In genomic region chr17:35978811-35979400, GRCm38 (mm10) we compare ENCODE assay signal across 8 mouse cellular contexts. TPM values are rescaled to one million over a fixed set of nuclear protein-coding genes. Genes with fewer than 3 reads are reported as not detected.
A peak's percentile ranks its signal among the peaks of the same experiment; 100 is the strongest.
DNase-seq lines count a peak whose midpoint lies in the region; ATAC-seq and TF ChIP-seq lines count a peak whose summit lies in the region.

No protein-coding gene starts in this region.

- H3K36me3 ChIP-seq in thymus, adult 2 months (ENCODE audit: control insufficient read depth, insufficient read depth, low read length), result peaks cover 11% of the 10 kb centered on the region; the same call in 1 of the 2 replicates

- 0 out of 2 replicates have a peak, but pooled peaks have one; percentile 21 for TF ChIP-seq CTCF in thymus, adult 2 months (IDR thresholded peaks at IDR 0.05; ENCODE audit: borderline replicate concordance, control insufficient read depth, extremely low read depth, insufficient read depth, low read length, poor library complexity)

- peak overlapping the region; percentile 61 for H3K27ac ChIP-seq in thymus, adult 2 months (ENCODE audit: control insufficient read depth, insufficient read depth, low read length)

- no peaks in the 10 kb centered on the region for H3K27me3 ChIP-seq in thymus, adult 2 months (ENCODE audit: control insufficient read depth, insufficient read depth, low read length)

- peak overlapping the region; percentile 92 for H3K4me3 ChIP-seq in thymus, adult 2 months (ENCODE audit: control insufficient read depth, insufficient read depth, low read length)

- peak; percentile 16 for ATAC-seq in megakaryocyte progenitor cell, adult 5-6 weeks (replicated peaks; ENCODE audit: poor library complexity)

- peak; percentile 72 for DNase-seq in cerebellum, adult 9-10 months
- DNase-seq in cerebellum, adult 11 months, result no peak
- no peak for DNase-seq in thymus, adult 2 months
- DNase-seq in thymus, postnatal 10 days (ENCODE audit: low spot score in 2 of 2), result no peak
- peak; percentile 86 to 89 for DNase-seq in frontal cortex, postnatal 14 days (ENCODE audit: low spot score in 2 of 2)
- DNase-seq in layer of hippocampus, postnatal 36 days, result peak; percentile 91
- peak; percentile 83 for DNase-seq in telencephalon, adult 2 months (ENCODE audit: low read depth, low spot score)

- TF ChIP-seq POLR2A in thymus, adult 2 months (IDR thresholded peaks at IDR 0.05; ENCODE audit: control insufficient read depth, extremely low read depth, insufficient read depth, low read length, poor library complexity), result peak; percentile 34; the same call in 1 of the 2 replicates

- under 1% methylated on average over 41 of the region's 41 CpGs for WGBS in thymus, adult 2 months

- H3K4me1 ChIP-seq in thymus, adult 2 months (replicated peaks; ENCODE audit: control insufficient read depth, insufficient read depth, low read length), result peaks cover 15% of the 10 kb centered on the region

RNA-seq across cellular contexts. Expression of gene Gnl1, which starts 0.7 kb away (rescaled TPM):
- 37.9 and 45.5 TPM in 2 replicates for polyA plus RNA-seq in thymus, adult 2 months (2012; rRNA removed)
- total RNA-seq in layer of hippocampus, postnatal 36 days (2021), result 100 to 1,000 TPM; 139 to 143 TPM
- 10.0 and 12.4 TPM in 2 replicates for total RNA-seq in megakaryocyte progenitor cell, adult 5-6 weeks (2015)
- total RNA-seq in megakaryocyte progenitor cell, adult 5-6 weeks (2017), result 18.5 and 27.3 TPM in 2 replicates

RNA-seq across cellular contexts. Expression of gene Prr3, which starts 1.1 kb away (rescaled TPM):
- 35.5 and 42.6 TPM in 2 replicates for polyA plus RNA-seq in thymus, adult 2 months (2012; rRNA removed)
- total RNA-seq in layer of hippocampus, postnatal 36 days (2021), result 10 to 100 TPM; 47.7 to 53.8 TPM
- 18.5 and 20.3 TPM in 2 replicates for total RNA-seq in megakaryocyte progenitor cell, adult 5-6 weeks (2015)
- total RNA-seq in megakaryocyte progenitor cell, adult 5-6 weeks (2017), result 11.9 and 13.3 TPM in 2 replicates

RNA-seq across cellular contexts. Expression of gene Abcf1, which starts 9.3 kb away (rescaled TPM):
- polyA plus RNA-seq in thymus, adult 2 months (2012; rRNA removed), result 128 and 132 TPM in 2 replicates
- total RNA-seq in layer of hippocampus, postnatal 36 days (2021), result 10 to 100 TPM; 70.0 to 71.3 TPM
- total RNA-seq in megakaryocyte progenitor cell, adult 5-6 weeks (2015), result 46.1 and 50.1 TPM in 2 replicates
- total RNA-seq in megakaryocyte progenitor cell, adult 5-6 weeks (2017), result 150 and 251 TPM in 2 replicates

RNA-seq across cellular contexts. Expression of gene H2-T24, which starts 41.5 kb away (rescaled TPM):
- polyA plus RNA-seq in thymus, adult 2 months (2012; rRNA removed), result 15.0 and 20.4 TPM in 2 replicates
- 1 to 10 TPM; 2.5 to 2.8 TPM for total RNA-seq in layer of hippocampus, postnatal 36 days (2021)
- 2.5 and 2.7 TPM in 2 replicates for total RNA-seq in megakaryocyte progenitor cell, adult 5-6 weeks (2015)
- 12.6 and 13.0 TPM in 2 replicates for total RNA-seq in megakaryocyte progenitor cell, adult 5-6 weeks (2017)

RNA-seq across cellular contexts. Expression of gene H2-T23, which starts 53.7 kb away (rescaled TPM):
- polyA plus RNA-seq in thymus, adult 2 months (2012; rRNA removed), result 380 and 457 TPM in 2 replicates
- total RNA-seq in layer of hippocampus, postnatal 36 days (2021), result 1 to 10 TPM; 4.7 to 5.0 TPM
- 57.1 and 77.2 TPM in 2 replicates for total RNA-seq in megakaryocyte progenitor cell, adult 5-6 weeks (2015)
- total RNA-seq in megakaryocyte progenitor cell, adult 5-6 weeks (2017), result 65.6 and 67.5 TPM in 2 replicates

Comparison
In these comparisons a context has a peak if more than half of its experiments do, and no peak if none do; other contexts are left out.
1. DNase-seq: peak in cerebellum, adult 9-10 months (single experiment), frontal cortex, postnatal 14 days (2 of 2), layer of hippocampus, postnatal 36 days (2 of 2) and telencephalon, adult 2 months (single experiment); none in cerebellum, adult 11 months (single experiment), thymus, adult 2 months (single experiment) and thymus, postnatal 10 days (0 of 2).
2. RNA of gene Gnl1, which starts 0.7 kb away (total RNA-seq): 139 to 143 TPM in layer of hippocampus, postnatal 36 days; 10.0 to 27.3 TPM in megakaryocyte progenitor cell, adult 5-6 weeks; every median in the first group is over 4 times any median in the second.